Comparison of ENCODE assay signal across 21 mouse cellular contexts in genomic region chr2:31013371-31014120, GRCm38 (mm10). TPM values are rescaled to one million over a fixed set of nuclear protein-coding genes. Genes with fewer than 3 reads are reported as not detected.
DNase-seq lines count a peak whose midpoint lies in the region; TF ChIP-seq lines count a peak whose summit lies in the region.
"Had no signal": no experiment of that assay in that cellular context is flagged by ENCODE, and none has a peak within 500 bp of the region (broad histone marks: within the 10 kb centered on the region; RNA-seq: fewer than 3 reads in every experiment).

No protein-coding gene starts in this region.

- H3K27me3 ChIP-seq in CH12.LX (replicated peaks) (no peaks in the 10 kb centered on the region), myocyte (ENCODE audit: control insufficient read depth, insufficient read depth, insufficient read length) (no peaks in the 10 kb centered on the region)
- H3K27me3 ChIP-seq: embryonic facial prominence, embryonic 12.5 days; forebrain, embryonic 12.5 days; Patski had no signal

- H3K9me3 ChIP-seq in CH12.LX (replicated peaks; ENCODE audit: low read length), result no peaks in the 10 kb centered on the region
- H3K9me3 ChIP-seq: embryonic facial prominence, embryonic 10.5 days; embryonic facial prominence, embryonic 12.5 days; forebrain, embryonic 10.5 days; forebrain, embryonic 12.5 days had no signal

- no peak for TF ChIP-seq RAD21 in CH12.LX (IDR thresholded peaks at IDR 0.05; ENCODE audit: low read depth, low read length)

- dilution Hi-C loops in CH12.LX (cut with MboI; ENCODE audit: extremely low pct_ligation_motif_present, extremely low pct_unique_long_range_greater_than_20kb, low sequenced_read_pairs), result no loop called here

- no peak for TF ChIP-seq CTCF in CH12.LX (conservative IDR thresholded peaks at IDR 0.05 in 1 of 2, IDR thresholded peaks at IDR 0.05 in 1 of 2; ENCODE audit: low read depth in 2 of 2, low read length in 2 of 2)

- H3K79me2 ChIP-seq in CH12.LX (replicated peaks; ENCODE audit: control insufficient read depth, extremely low read depth, insufficient read depth, poor library complexity, severe bottlenecking) (no peaks in the 10 kb centered on the region), myocyte (ENCODE audit: control insufficient read depth, insufficient read depth) (no peaks in the 10 kb centered on the region)

- DNase-seq in 3134 (ENCODE audit: extremely low read depth, insufficient read length, low spot score) (peak; percentile 78), 416B (ENCODE audit: low read depth) (peak; percentile 25), CH12.LX (ENCODE audit: extremely low read depth) (peak; percentile 79)
- DNase-seq in thymus, postnatal 25 days, result no peak
- no peak for DNase-seq in lung, postnatal 25 days (ENCODE audit: low spot score)
- no peak for DNase-seq in frontal cortex, postnatal 10 days (ENCODE audit: low spot score in 2 of 2)
- DNase-seq: adrenal gland, adult 8-10 months; adrenal gland, postnatal 14 days; adrenal gland, postnatal 36 days; cerebellum, adult 11-12 months; cerebellum, adult 2 months; cerebellum, adult 9-10 months; cerebellum, postnatal 10 days; cerebellum, postnatal 25 days had no signal

- TF ChIP-seq POLR2A in CH12.LX (IDR thresholded peaks at IDR 0.05; ENCODE audit: low read depth, low read length) (no peak), myocyte (IDR thresholded peaks at IDR 0.05; ENCODE audit: insufficient read length, low read depth) (no peak)

- H3K4me2 ChIP-seq in CH12.LX (ENCODE audit: insufficient read depth, low read depth, poor library complexity, severe bottlenecking), result no peak overlapping the region
- H3K4me2 ChIP-seq in myocyte (ENCODE audit: low read depth), result peak overlapping the region; percentile 58
- H3K4me2 ChIP-seq: embryonic facial prominence, embryonic 12.5 days; forebrain, embryonic 12.5 days had no signal

- H3K9ac ChIP-seq in CH12.LX (ENCODE audit: insufficient read depth, low read depth), result no peak overlapping the region
- H3K9ac ChIP-seq: embryonic facial prominence, embryonic 12.5 days; forebrain, embryonic 12.5 days had no signal

- peaks cover 58 to 86% of the 10 kb centered on the region in 2 experiments for H3K36me3 ChIP-seq in CH12.LX (replicated peaks in 1 of 2; ENCODE audit: control insufficient read depth in 1 of 2, insufficient read depth in 1 of 2, low read length in 1 of 2)
- H3K36me3 ChIP-seq in myocyte (ENCODE audit: control insufficient read depth, insufficient read depth), result peaks cover 11% of the 10 kb centered on the region

- H3ac ChIP-seq in myocyte (ENCODE audit: control insufficient read depth, insufficient read length), result no peak overlapping the region

- H3K27ac ChIP-seq in CH12.LX (ENCODE audit: insufficient read depth, low read depth), result peak overlapping the region; percentile 35
- H3K27ac ChIP-seq: embryonic facial prominence, embryonic 10.5 days; embryonic facial prominence, embryonic 12.5 days; forebrain, embryonic 10.5 days; forebrain, embryonic 12.5 days had no signal

- in situ Hi-C loops in CH12.LX (cut with MboI; ENCODE audit: low pct_ligation_motif_present, low pct_unique_long_range_greater_than_20kb, low sequenced_read_pairs), result loop anchor here (25.0 kb wide), 1 partner anchor 274 kb away; no protein-coding TSS in a partner anchor

- no peak for TF ChIP-seq EP300 in CH12.LX (IDR thresholded peaks at IDR 0.05; ENCODE audit: low read length)

- H3K4me1 ChIP-seq in CH12.LX (ENCODE audit: control insufficient read depth in 1 of 2, insufficient read depth in 2 of 2), result peaks cover 12 to 32% of the 10 kb centered on the region in 2 experiments
- H3K4me1 ChIP-seq: embryonic facial prominence, embryonic 10.5 days; embryonic facial prominence, embryonic 12.5 days; forebrain, embryonic 10.5 days; forebrain, embryonic 12.5 days had no signal

- H3K4me3 ChIP-seq in CH12.LX (replicated peaks in 1 of 3; ENCODE audit: low read depth in 2 of 3, low read length in 2 of 3, poor library complexity in 1 of 3), result no peak overlapping the region
- no peak overlapping the region for H3K4me3 ChIP-seq in myocyte
- H3K4me3 ChIP-seq: embryonic facial prominence, embryonic 10.5 days; embryonic facial prominence, embryonic 12.5 days; erythroblast, embryonic 14.5 days; forebrain, embryonic 10.5 days; forebrain, embryonic 12.5 days had no signal

TF ChIP-seq in CH12.LX, 34 proteins besides CTCF, POLR2A, EP300 and RAD21:
- no peak for TF ChIP-seq IRF4 (IDR thresholded peaks at IDR 0.05; ENCODE audit: low read depth, low read length)
- peak; percentile 36 for TF ChIP-seq ETS1 (conservative IDR thresholded peaks at IDR 0.05; ENCODE audit: low read depth, low read length)
- TF ChIP-seq BHLHE40 (IDR thresholded peaks at IDR 0.05; ENCODE audit: low read depth, low read length), result peak; percentile 28
TF ChIP-seq in CH12.LX: peak in this region for 2.

TF ChIP-seq in myocyte, 11 proteins besides CTCF, POLR2A, EP300 and RAD21:
- TF ChIP-seq MAX (IDR thresholded peaks at IDR 0.05; ENCODE audit: low read depth), result no peak
- TF ChIP-seq E2F4 (IDR thresholded peaks at IDR 0.05; ENCODE audit: insufficient read depth), result no peak
- no peak for TF ChIP-seq TCF3 (IDR thresholded peaks at IDR 0.05; ENCODE audit: insufficient read length, low read depth)
- peak in 2 of 3 experiments; percentile 24 to 48 for TF ChIP-seq MYOD1 (IDR thresholded peaks at IDR 0.05; ENCODE audit: control insufficient read depth in 1 of 3, insufficient read length in 2 of 3, low read depth in 2 of 3)
- TF ChIP-seq CEBPB (IDR thresholded peaks at IDR 0.05; ENCODE audit: insufficient read depth, poor library complexity, severe bottlenecking), result peak; percentile 56; the same call in 1 of the 2 replicates
- TF ChIP-seq USF1 (IDR thresholded peaks at IDR 0.05; ENCODE audit: low read depth), result peak; percentile 68
- TF ChIP-seq TCF12 (IDR thresholded peaks at IDR 0.05; ENCODE audit: insufficient read depth, poor library complexity, severe bottlenecking), result no peak
- TF ChIP-seq MYOG (IDR thresholded peaks at IDR 0.05; ENCODE audit: control insufficient read depth in 1 of 3, insufficient read depth in 1 of 3, insufficient read length in 2 of 3, low read depth in 2 of 3), result peak in 1 of 3 experiments; percentile 26
- no peak for TF ChIP-seq SRF (IDR thresholded peaks at IDR 0.05; ENCODE audit: control insufficient read depth, insufficient read length, low read depth)
- TF ChIP-seq POLR2AphosphoS2 (IDR thresholded peaks at IDR 0.05; ENCODE audit: insufficient read length, low read depth), result no peak

RNA-seq across cellular contexts. Expression of gene Usp20, which starts 31.5 kb away (rescaled TPM):
- 10.1 and 13.8 TPM in 2 replicates for total RNA-seq in CH12.LX (2012; rRNA removed)
- 2.5 and 3.4 TPM in 2 replicates for total RNA-seq in CH12.LX (2014; rRNA removed)
- 11.0 and 12.0 TPM in 2 replicates for polyA plus RNA-seq in CH12.LX (2012; ENCODE audit: insufficient read length, low read depth)
- polyA plus RNA-seq in myocyte (2012; fragmentation: generic; extraction: Trizol), result 38.5 TPM

RNA-seq across cellular contexts. Expression of gene BC005624, which starts 31.5 kb away (rescaled TPM):
- 43.2 and 49.0 TPM in 2 replicates for total RNA-seq in CH12.LX (2012; rRNA removed)
- total RNA-seq in CH12.LX (2014; rRNA removed), result 40.5 and 43.4 TPM in 2 replicates
- 68.1 and 94.0 TPM in 2 replicates for polyA plus RNA-seq in CH12.LX (2012; ENCODE audit: insufficient read length, low read depth)
- 27.9 TPM for polyA plus RNA-seq in myocyte (2012; fragmentation: generic; extraction: Trizol)

RNA-seq across cellular contexts. Expression of gene Tor1a, which starts 45.8 kb away (rescaled TPM):
- 44.9 and 49.5 TPM in 2 replicates for total RNA-seq in CH12.LX (2012; rRNA removed)
- total RNA-seq in CH12.LX (2014; rRNA removed), result 58.2 and 69.6 TPM in 2 replicates
- polyA plus RNA-seq in CH12.LX (2012; ENCODE audit: insufficient read length, low read depth), result 35.0 and 45.6 TPM in 2 replicates
- polyA plus RNA-seq in myocyte (2012; fragmentation: generic; extraction: Trizol), result 42.7 TPM

Comparison
In these comparisons a context has a peak if more than half of its experiments do, and no peak if none do; other contexts are left out.
1. DNase-seq: peak in 3134 (single experiment), 416B (single experiment) and CH12.LX (single experiment); none in thymus, postnatal 25 days (single experiment), lung, postnatal 25 days (single experiment) and frontal cortex, postnatal 10 days (0 of 2).